Mouse (Mus musculus): ENCODE results near the gene 4930535I16Rik. TPM values are rescaled to one million over a fixed set of nuclear protein-coding genes. Genes with fewer than 3 reads are reported as not detected.

Gene 4930535I16Rik
- polyA plus RNA-seq, 1 experiment from 2014 or later: not detected

- Histone ChIP-seq H3K27me3 (ENCODE audit: poor library complexity, severe bottlenecking) (no peaks in the 10 kb centered on the region), H3K27ac (no peak overlapping the region), H3K36me3 (replicated peaks) (peaks cover 59% of the 10 kb centered on the region), H3K4me3 (no peak overlapping the region), H3K4me1 (no peaks in the 10 kb centered on the region), H3K9me3 (no peaks in the 10 kb centered on the region)
- no peak for DNase-seq (ENCODE audit: extremely low spot score, low spot score)
- 92% methylated on average over 7 of the region's 7 CpGs for WGBS
These were observed 18.2 kb upstream of the 4930535I16Rik start for GRCm38 (mm10) chr4:123936059-123936458.

DNA sequence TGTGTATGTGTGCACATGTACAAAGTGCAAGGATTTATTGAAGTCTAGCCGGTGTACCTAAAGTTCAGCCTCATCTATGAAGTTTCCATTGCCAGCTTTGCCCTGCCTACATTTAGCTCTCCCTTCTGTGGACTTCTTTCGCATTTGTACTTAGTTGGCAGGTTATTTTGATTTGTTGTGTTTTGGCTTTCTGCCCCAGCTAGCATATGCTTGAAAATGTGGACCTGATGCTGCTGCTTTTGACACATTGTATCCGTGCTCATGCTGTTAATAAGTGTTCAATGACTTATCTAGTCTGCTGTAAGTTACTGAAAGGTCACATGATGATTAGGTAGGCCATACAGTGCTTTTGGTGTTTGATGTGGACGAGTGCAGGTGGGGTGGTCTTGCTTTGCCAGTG, 16.5 kb upstream of the 4930535I16Rik start:
- H3K36me3 ChIP-seq (replicated peaks): peaks cover 77% of the 10 kb centered on the region
- H3K27ac ChIP-seq: no peak overlapping the region
- H3K9me3 ChIP-seq: no peaks in the 10 kb centered on the region
- H3K4me1 ChIP-seq: no peaks in the 10 kb centered on the region
- DNase-seq (ENCODE audit: extremely low spot score, low spot score): no peak
- no peak overlapping the region for H3K4me3 ChIP-seq
- 92% methylated on average over 4 of the region's 4 CpGs for WGBS
- H3K27me3 ChIP-seq (ENCODE audit: poor library complexity, severe bottlenecking): no peaks in the 10 kb centered on the region

DNA sequence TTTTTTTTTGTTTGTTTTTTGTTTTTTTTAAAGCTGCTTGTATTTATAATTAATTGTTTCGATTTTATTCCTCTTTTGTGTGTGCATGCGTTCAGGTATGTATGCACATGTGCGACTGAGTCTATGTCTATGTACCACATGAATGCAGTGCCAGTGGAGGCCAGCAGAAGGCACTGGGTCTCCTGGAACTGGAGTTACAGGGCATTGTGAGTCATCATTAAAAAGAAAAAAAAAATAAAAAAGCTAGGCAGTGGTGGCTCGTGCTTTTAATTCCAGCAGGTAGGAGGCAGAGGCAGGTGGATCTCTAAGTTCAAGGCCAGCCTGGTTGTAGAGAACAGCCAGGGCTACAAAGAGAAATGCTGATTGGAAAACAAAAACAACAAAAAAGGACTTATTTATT, 12.2 kb upstream of the 4930535I16Rik start:
- no peaks in the 10 kb centered on the region for H3K27me3 ChIP-seq (ENCODE audit: poor library complexity, severe bottlenecking)
- no peak for DNase-seq (ENCODE audit: extremely low spot score, low spot score)
- H3K4me1 ChIP-seq: no peaks in the 10 kb centered on the region
- no peak overlapping the region for H3K4me3 ChIP-seq
- WGBS: 94% methylated on average over 4 of the region's 4 CpGs
- no peaks in the 10 kb centered on the region for H3K9me3 ChIP-seq
- no peak overlapping the region for H3K27ac ChIP-seq
- peaks cover 93% of the 10 kb centered on the region for H3K36me3 ChIP-seq (replicated peaks)

- Histone ChIP-seq H3K4me3 (no peak overlapping the region), H3K9me3 (no peaks in the 10 kb centered on the region), H3K27me3 (ENCODE audit: poor library complexity, severe bottlenecking) (no peaks in the 10 kb centered on the region), H3K36me3 (replicated peaks) (peaks cover 96% of the 10 kb centered on the region), H3K27ac (no peak overlapping the region), H3K4me1 (no peaks in the 10 kb centered on the region)
- no peak for DNase-seq (ENCODE audit: extremely low spot score, low spot score)
These were observed 10.1 kb upstream of the 4930535I16Rik start for GRCm38 (mm10) chr4:123927961-123928360.

- H3K27me3 ChIP-seq (ENCODE audit: poor library complexity, severe bottlenecking): no peaks in the 10 kb centered on the region
- no peaks in the 10 kb centered on the region for H3K9me3 ChIP-seq
- H3K4me1 ChIP-seq: peaks cover 24% of the 10 kb centered on the region
- no peak overlapping the region for H3K4me3 ChIP-seq
- H3K36me3 ChIP-seq (replicated peaks): peaks cover 57% of the 10 kb centered on the region
- no peak overlapping the region for H3K27ac ChIP-seq
- WGBS: 93% methylated on average over 4 of the region's 4 CpGs
- no peak for DNase-seq (ENCODE audit: extremely low spot score, low spot score)
These were observed 3.3 kb upstream of the 4930535I16Rik start for GRCm38 (mm10) chr4:123921055-123921565.

GRCm38 (mm10) chr4:123918851-123919250, 1.0 kb upstream of the 4930535I16Rik start:
- Histone ChIP-seq H3K4me3 (peak overlapping the region; percentile 98), H3K9me3 (no peaks in the 10 kb centered on the region), H3K36me3 (replicated peaks) (peaks cover 43% of the 10 kb centered on the region), H3K27me3 (ENCODE audit: poor library complexity, severe bottlenecking) (no peaks in the 10 kb centered on the region), H3K27ac (no peak overlapping the region), H3K4me1 (peaks cover 30% of the 10 kb centered on the region)
- 70% methylated on average over 2 of the region's 2 CpGs for WGBS
- DNase-seq (ENCODE audit: extremely low spot score, low spot score): no peak

DNA sequence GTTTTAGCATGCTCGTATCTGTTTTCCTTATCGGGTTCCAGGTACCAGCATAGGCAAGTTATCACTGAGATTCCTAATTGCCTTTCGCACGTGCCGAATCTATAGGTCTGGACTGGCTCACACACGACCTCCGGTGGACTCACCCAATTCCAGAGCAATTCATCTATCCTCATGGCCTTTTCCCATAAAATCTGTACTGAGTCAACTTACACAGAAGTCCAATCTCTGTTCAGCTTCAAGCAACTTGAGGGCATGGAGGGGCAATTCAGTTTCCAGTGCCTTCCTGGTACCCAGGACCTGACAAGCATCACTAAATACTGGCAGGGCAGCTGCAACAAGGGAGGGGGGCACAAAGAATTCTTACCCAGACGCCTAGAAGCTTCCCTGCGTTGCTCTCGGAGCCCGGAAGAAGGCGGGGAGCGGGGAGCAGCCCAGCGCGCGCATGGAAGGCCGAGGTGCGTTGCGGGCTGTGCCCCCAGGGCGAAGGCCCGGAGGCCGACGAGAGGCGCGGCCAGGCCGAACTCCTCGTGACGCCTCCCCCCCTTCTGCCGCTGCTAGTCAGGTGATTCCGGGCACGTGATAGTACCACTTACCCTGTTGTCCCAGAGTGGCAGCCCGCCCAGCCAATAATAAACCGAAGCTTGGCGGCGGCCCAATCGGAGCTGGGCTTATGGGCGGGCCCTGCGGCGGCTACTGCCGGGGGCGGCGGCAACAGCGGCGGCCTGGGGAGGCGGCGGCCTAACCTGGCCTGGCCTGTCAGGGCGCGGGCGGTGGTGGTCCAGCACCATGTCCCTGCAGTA, 874 bp downstream of the 4930535I16Rik start, which contains the start of gene Rragc:
TSS of gene Rragc (plus strand) at position 699 of the 800 bp plus-strand sequence.
- Histone ChIP-seq H3K27me3 (ENCODE audit: poor library complexity, severe bottlenecking) (no peaks in the 10 kb centered on the region), H3K4me1 (peaks cover 30% of the 10 kb centered on the region), H3K36me3 (replicated peaks) (peaks cover 44% of the 10 kb centered on the region), H3K4me3 (peak within 1 kb of the TSS; percentile 98), H3K9me3 (no peaks in the 10 kb centered on the region), H3K27ac (peak within 1 kb of the TSS; percentile 95)
- 3% methylated on average over 49 of the region's 49 CpGs for WGBS
- DNase-seq (ENCODE audit: extremely low spot score, low spot score): peak; percentile 99

- no peak overlapping the region for H3K27ac ChIP-seq
- H3K27me3 ChIP-seq (ENCODE audit: poor library complexity, severe bottlenecking): no peaks in the 10 kb centered on the region
- peaks cover 66% of the 10 kb centered on the region for H3K36me3 ChIP-seq (replicated peaks)
- peaks cover 14% of the 10 kb centered on the region for H3K4me1 ChIP-seq
- no peaks in the 10 kb centered on the region for H3K9me3 ChIP-seq
- WGBS: 87% methylated on average over 2 of the region's 2 CpGs
- H3K4me3 ChIP-seq: no peak overlapping the region
- DNase-seq (ENCODE audit: extremely low spot score, low spot score): no peak
These were observed 5.4 kb downstream of the 4930535I16Rik start for GRCm38 (mm10) chr4:123912431-123912830.

DNA sequence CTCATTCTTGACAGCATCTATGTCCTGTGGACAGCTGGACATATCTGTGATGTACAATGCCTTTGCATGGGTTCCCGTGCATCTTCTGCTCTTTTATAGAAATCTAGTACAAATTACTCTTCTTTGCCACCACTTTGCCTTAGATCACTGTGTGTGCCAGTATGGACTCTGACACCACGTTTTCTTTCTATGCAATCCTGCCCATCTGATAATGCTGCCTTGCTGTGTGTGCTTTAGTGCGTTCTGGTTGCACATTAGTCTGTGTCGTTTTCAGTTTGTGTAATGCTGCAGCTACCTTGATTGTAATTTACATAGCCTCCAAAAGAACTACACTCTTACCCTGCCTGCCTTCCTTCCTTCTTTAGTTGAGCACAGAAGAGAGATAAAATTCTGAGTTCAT, 6.3 kb downstream of the 4930535I16Rik start:
- DNase-seq (ENCODE audit: extremely low spot score, low spot score): no peak
- peaks cover 15% of the 10 kb centered on the region for H3K4me1 ChIP-seq
- H3K27me3 ChIP-seq (ENCODE audit: poor library complexity, severe bottlenecking): no peaks in the 10 kb centered on the region
- 90% methylated on average over 4 of the region's 4 CpGs for WGBS
- no peak overlapping the region for H3K27ac ChIP-seq
- H3K36me3 ChIP-seq (replicated peaks): peaks cover 66% of the 10 kb centered on the region
- H3K4me3 ChIP-seq: no peak overlapping the region
- H3K9me3 ChIP-seq: no peaks in the 10 kb centered on the region

DNA sequence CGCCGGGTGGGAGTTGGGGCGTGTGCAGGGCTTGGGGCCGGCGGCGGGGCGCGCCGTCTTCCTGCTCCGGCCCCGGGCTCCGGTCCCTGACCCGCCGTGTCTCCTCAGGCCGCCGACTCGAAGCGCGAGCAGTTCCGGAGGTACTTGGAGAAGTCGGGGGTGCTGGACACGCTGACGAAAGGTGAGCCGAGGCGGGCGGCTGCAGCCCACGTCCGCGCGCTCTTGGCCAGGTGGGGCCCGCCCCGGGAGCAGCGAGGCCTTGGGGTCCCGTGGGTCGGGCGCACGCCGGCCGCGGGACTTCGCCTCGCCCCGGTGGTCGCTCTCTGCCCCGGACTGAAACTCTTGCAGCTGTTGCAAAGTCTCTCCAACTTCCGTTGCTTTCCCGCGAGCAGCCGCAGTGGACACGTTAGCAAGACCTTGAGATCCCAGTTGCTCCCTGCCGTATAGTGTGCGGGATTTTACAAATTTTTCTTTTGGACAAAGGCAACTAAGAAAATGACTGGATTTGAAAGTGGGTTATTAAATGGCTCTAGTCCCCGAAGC, 12.6 kb downstream of the 4930535I16Rik start:
- peak overlapping the region; percentile 87 for H3K27ac ChIP-seq
- peaks cover 25% of the 10 kb centered on the region for H3K36me3 ChIP-seq (replicated peaks)
- H3K9me3 ChIP-seq: no peaks in the 10 kb centered on the region
- no peak for DNase-seq (ENCODE audit: extremely low spot score, low spot score)
- WGBS: under 1% methylated on average over 46 of the region's 53 CpGs
- peak overlapping the region; percentile 73 for H3K4me3 ChIP-seq
- no peaks in the 10 kb centered on the region for H3K27me3 ChIP-seq (ENCODE audit: poor library complexity, severe bottlenecking)
- H3K4me1 ChIP-seq: peaks cover 35% of the 10 kb centered on the region

DNA sequence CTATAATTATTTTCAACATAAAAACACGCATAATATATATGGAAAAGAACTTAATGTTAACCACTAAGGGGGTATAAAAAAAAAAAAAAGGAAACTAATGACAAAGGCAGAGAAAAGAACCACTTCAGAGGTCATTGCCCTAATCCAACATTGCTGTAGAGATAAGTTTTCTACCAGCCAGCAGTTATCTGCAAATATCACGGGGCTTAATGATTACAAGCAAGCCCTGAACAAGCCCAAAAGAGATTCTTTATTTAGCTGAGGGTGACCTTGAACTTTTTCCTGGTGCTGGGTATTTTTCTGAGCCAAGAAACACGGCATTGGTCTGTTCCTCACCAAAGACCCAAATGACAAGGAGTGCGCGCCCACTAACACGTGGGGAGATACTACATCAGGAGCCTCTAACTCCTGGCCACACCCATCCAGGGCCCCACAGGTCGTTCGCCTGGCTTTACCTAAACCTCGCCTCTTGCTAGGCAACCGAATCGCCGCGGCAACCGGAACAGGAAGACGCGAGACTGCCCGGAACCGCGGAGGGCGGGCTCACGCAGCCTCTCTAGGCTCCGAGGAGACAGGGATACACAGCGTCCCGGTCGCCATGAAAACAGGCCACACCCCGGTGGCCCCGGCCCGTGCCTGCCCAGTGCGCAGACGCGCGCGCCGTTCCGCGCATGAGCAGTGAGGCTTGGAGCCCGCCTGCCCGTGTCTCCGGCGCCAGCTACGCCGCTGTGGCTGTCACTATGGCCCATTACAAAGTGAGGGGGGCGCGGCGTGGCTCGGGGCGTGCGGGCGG, 13.3 kb downstream of the 4930535I16Rik start, which contains the start of gene Mycbp:
TSS of gene Mycbp (plus strand) at position 500 of the 793 bp plus-strand sequence.
- H3K4me1 ChIP-seq: peaks cover 35% of the 10 kb centered on the region

DNA sequence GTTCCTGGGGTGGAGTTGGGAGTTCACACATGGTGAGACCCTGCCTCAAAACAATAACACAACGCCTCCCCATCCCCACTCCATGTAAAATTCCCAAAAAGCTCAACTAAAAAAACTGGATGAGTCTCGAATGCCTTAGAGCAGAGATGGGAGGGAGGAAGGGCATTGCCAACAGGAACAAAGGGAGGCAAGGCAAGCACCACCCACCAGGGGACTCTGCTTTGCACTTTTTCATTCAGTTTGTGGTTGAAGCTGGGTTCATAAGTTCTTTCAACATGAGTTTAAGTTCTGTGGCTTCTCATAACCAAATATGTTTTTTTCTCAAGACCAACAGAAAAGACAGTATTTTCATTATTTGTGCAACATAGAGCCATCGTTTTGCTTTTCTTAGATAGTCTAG, 14.4 kb downstream of the 4930535I16Rik start:
- Histone ChIP-seq H3K4me1 (peaks cover 35% of the 10 kb centered on the region), H3K9me3 (no peaks in the 10 kb centered on the region), H3K27me3 (ENCODE audit: poor library complexity, severe bottlenecking) (no peaks in the 10 kb centered on the region), H3K4me3 (no peak overlapping the region), H3K27ac (no peak overlapping the region), H3K36me3 (replicated peaks) (peaks cover 7% of the 10 kb centered on the region)
- 75% methylated on average over 3 of the region's 3 CpGs for WGBS
- no peak for DNase-seq (ENCODE audit: extremely low spot score, low spot score)

More for the DNA sequence above, 13.3 kb downstream of the 4930535I16Rik start, which contains the start of gene Mycbp:
- Histone ChIP-seq H3K4me3 (peak within 1 kb of the TSS; percentile 73), H3K27me3 (ENCODE audit: poor library complexity, severe bottlenecking) (no peaks in the 10 kb centered on the region), H3K9me3 (no peaks in the 10 kb centered on the region), H3K27ac (peak within 1 kb of the TSS; percentile 87), H3K36me3 (replicated peaks) (peaks cover 18% of the 10 kb centered on the region)
- DNase-seq (ENCODE audit: extremely low spot score, low spot score): peak; percentile 99
- WGBS: 2% methylated on average over 48 of the region's 49 CpGs
